ENCODE assay signal across 8 mouse cellular contexts in the genomic region with DNA sequence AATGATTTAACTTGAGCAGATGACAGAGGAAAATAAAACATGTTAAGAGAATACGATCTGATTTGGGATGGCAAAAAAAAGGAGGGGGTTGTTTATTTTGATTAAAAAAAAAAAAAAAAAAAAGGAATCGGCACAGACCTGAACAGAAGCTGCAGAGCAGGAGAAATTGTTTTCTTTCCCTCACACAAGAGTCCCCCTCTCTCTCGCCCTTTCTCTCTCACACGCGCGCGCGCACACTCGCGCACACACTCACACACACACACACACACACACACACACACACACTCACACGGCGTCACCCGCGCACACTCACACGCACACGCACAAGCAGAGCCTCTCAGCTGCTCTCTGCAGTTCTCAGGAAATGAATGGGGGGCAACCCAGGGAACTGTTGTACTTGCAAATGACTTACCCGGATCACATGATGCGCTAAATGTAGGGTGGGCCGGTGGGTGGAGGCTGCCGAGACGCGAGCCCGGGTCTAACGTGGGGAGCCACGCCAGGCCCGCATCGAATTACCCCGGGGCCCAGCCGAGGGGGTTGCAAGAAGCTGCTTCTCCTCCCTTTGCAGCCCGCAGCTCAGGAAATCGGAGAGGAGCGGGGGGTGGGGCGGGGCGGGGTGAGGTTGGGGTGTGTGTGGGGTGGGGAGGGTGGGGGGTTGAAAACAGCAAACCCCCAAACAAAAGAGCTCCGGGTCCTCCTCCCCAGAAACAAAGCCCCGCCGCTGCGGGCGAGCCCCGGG. TPM values are rescaled to one million over a fixed set of nuclear protein-coding genes. Genes with fewer than 3 reads are reported as not detected.
DNase-seq lines count a peak whose midpoint lies in the region; ATAC-seq lines count a peak whose summit lies in the region.

Gene Klf12 (minus strand): TSS at position 561 of the 742 bp plus-strand sequence.

- H3K9me3 ChIP-seq in intestine, embryonic 16.5 days (ENCODE audit: control insufficient read depth, low read length): peaks cover 6% of the 10 kb centered on the region; the same call in 1 of the 2 replicates

- no peaks in the 10 kb centered on the region for H3K27me3 ChIP-seq in intestine, embryonic 16.5 days (replicated peaks; ENCODE audit: control insufficient read depth, insufficient read depth, low read length)

- peak within 1 kb of the TSS; percentile 74 for H3K4me3 ChIP-seq in intestine, embryonic 16.5 days (ENCODE audit: low read length)

- peak within 1 kb of the TSS; percentile 94 for H3K4me2 ChIP-seq in intestine, embryonic 16.5 days (ENCODE audit: low read depth, low read length)

- ATAC-seq in intestine, embryonic 16.5 days: peak; percentile 80

- H3K4me1 ChIP-seq in intestine, embryonic 16.5 days (ENCODE audit: control insufficient read depth, insufficient read depth, low read length): peaks cover 15% of the 10 kb centered on the region

- peak; percentile 10 for DNase-seq in adipocyte (ENCODE audit: low spot score)
- DNase-seq in embryo, embryonic 10.5 days (ENCODE audit: low spot score): peak; percentile 89
- DNase-seq in gastrocnemius, postnatal 4 days (ENCODE audit: low spot score in 2 of 2): peak; percentile 84 to 87
- peak; percentile 80 to 91 for DNase-seq in left cerebral cortex, postnatal 25 days (ENCODE audit: low spot score in 2 of 2)
- peak; percentile 90 for DNase-seq in mesoderm, embryonic 11.5 days (ENCODE audit: low read depth, low spot score)
- peak; percentile 82 to 84 for DNase-seq in right cerebral cortex, postnatal 36 days (ENCODE audit: low spot score in 2 of 2)
- peak; percentile 81 to 85 for DNase-seq in urinary bladder, postnatal 4 days (ENCODE audit: low spot score in 2 of 2)

- peak within 1 kb of the TSS; percentile 82 for H3K27ac ChIP-seq in intestine, embryonic 16.5 days (ENCODE audit: low read length)

- no peaks in the 10 kb centered on the region for H3K36me3 ChIP-seq in intestine, embryonic 16.5 days (ENCODE audit: control insufficient read depth, insufficient read depth, low read length)

- WGBS in intestine, embryonic 16.5 days: under 1% methylated on average over 37 of the region's 40 CpGs

- peak within 1 kb of the TSS; percentile 77 for H3K9ac ChIP-seq in intestine, embryonic 16.5 days (ENCODE audit: low read depth, low read length)

- intact Hi-C loops in left cerebral cortex, postnatal 25 days (cut with DNase I): loop anchor here (2.0 kb wide), 1 partner anchor 73 kb away; no protein-coding TSS in a partner anchor

RNA-seq across cellular contexts. Expression of gene Klf12, which starts in this region (rescaled TPM):
- total RNA-seq in gastrocnemius, postnatal 4 days (2021): 10 to 100 TPM; 19.0 to 20.2 TPM
- 8.0 and 8.6 TPM in 2 replicates for polyA plus RNA-seq in intestine, embryonic 16.5 days (2015; fragmentation: Nextera tagmentation; extraction: Ambion mirVana)
- 10 to 100 TPM; 45.1 to 51.3 TPM for total RNA-seq in left cerebral cortex, postnatal 25 days (2021)

Comparison
In these comparisons a context has a peak if more than half of its experiments do, and no peak if none do; other contexts are left out.
1. Peak in every context shown above with its lines: DNase-seq, ATAC-seq, H3K4me3 ChIP-seq and H3K27ac ChIP-seq.
2. DNase-seq: peak in every context shown above with its lines; median percentile 90 in mesoderm, embryonic 11.5 days; 89 in embryo, embryonic 10.5 days; 86 in gastrocnemius, postnatal 4 days; 86 in left cerebral cortex, postnatal 25 days; 83 in right cerebral cortex, postnatal 36 days; 83 in urinary bladder, postnatal 4 days; 10 in adipocyte.